ENCODE assay signal across 9 mouse cellular contexts in the genomic region with DNA sequence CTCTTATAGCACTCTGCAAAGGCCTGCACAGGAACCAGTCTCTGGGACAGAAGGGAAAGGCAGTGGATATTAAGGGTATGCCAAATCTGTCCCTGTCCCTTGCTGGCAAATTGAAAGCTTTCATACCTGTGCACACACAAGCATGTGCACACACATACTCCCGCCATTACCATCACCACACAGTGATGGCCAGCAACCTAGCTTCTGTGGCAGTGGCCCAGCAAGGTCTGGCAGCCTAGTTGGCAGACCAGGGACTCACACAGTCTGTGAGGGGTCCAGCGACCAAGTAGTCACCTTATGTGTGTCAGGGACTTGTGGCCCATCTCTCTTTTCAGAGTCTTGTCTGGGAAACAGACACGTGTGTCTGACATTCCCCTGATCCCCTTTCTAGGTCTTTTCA. TPM values are rescaled to one million over a fixed set of nuclear protein-coding genes. Genes with fewer than 3 reads are reported as not detected.
DNase-seq lines count a peak whose midpoint lies in the region; ATAC-seq lines count a peak whose summit lies in the region.
"Had no signal": no experiment of that assay in that cellular context is flagged by ENCODE, and none has a peak within 500 bp of the region (broad histone marks: within the 10 kb centered on the region; RNA-seq: fewer than 3 reads in every experiment).

No protein-coding gene starts in this region.

- peaks cover 80% of the 10 kb centered on the region for H3K4me1 ChIP-seq in lung, embryonic 15.5 days
- peaks cover 42% of the 10 kb centered on the region for H3K4me1 ChIP-seq in forebrain, embryonic 14.5 days (ENCODE audit: control insufficient read depth, insufficient read depth, low read length)
- peaks cover 54% of the 10 kb centered on the region for H3K4me1 ChIP-seq in limb, embryonic 11.5 days (ENCODE audit: control insufficient read depth, insufficient read depth, low read length)
- H3K4me1 ChIP-seq in neural tube, embryonic 12.5 days: peaks cover 67% of the 10 kb centered on the region

- H3K9me3 ChIP-seq in lung, embryonic 15.5 days: no peaks in the 10 kb centered on the region
- no peaks in the 10 kb centered on the region for H3K9me3 ChIP-seq in forebrain, embryonic 14.5 days (replicated peaks; ENCODE audit: control insufficient read depth, low read length)
- no peaks in the 10 kb centered on the region for H3K9me3 ChIP-seq in limb, embryonic 11.5 days (ENCODE audit: control insufficient read depth, low read length)
- no peaks in the 10 kb centered on the region for H3K9me3 ChIP-seq in neural tube, embryonic 12.5 days

- no peak for ATAC-seq in lung, embryonic 15.5 days (ENCODE audit: borderline replicate concordance, extremely low read depth, low FRiP score, low TSS enrichment)
- no peak for ATAC-seq in forebrain, embryonic 14.5 days
- no peak for ATAC-seq in limb, embryonic 11.5 days (ENCODE audit: insufficient number of reproducible peaks, low FRiP score, low TSS enrichment, low read depth)
- no peak for ATAC-seq in neural tube, embryonic 12.5 days (ENCODE audit: low FRiP score, low read depth)

- H3K4me2 ChIP-seq in lung, embryonic 15.5 days: peak overlapping the region; percentile 88; the same call in 1 of the 2 replicates
- peak overlapping the region; percentile 69 for H3K4me2 ChIP-seq in forebrain, embryonic 14.5 days (ENCODE audit: low read length)
- H3K4me2 ChIP-seq in limb, embryonic 11.5 days (ENCODE audit: low read depth, severe bottlenecking): peak overlapping the region; percentile 44
- H3K4me2 ChIP-seq in neural tube, embryonic 12.5 days (replicated peaks): peak overlapping the region; percentile 71

- no peaks in the 10 kb centered on the region for H3K27me3 ChIP-seq in lung, embryonic 15.5 days
- no peaks in the 10 kb centered on the region for H3K27me3 ChIP-seq in forebrain, embryonic 14.5 days (replicated peaks; ENCODE audit: control insufficient read depth, insufficient read depth, low read length)
- H3K27me3 ChIP-seq in limb, embryonic 11.5 days (ENCODE audit: control insufficient read depth, insufficient read depth, low read length): no peaks in the 10 kb centered on the region
- no peaks in the 10 kb centered on the region for H3K27me3 ChIP-seq in neural tube, embryonic 12.5 days (replicated peaks)

- DNase-seq in lung, postnatal 14 days: no peak
- no peak for DNase-seq in forebrain, embryonic 14.5 days (ENCODE audit: low spot score)
- no peak for DNase-seq in limb, embryonic 11.5 days (ENCODE audit: low spot score)
- DNase-seq in urinary bladder, adult 18-20 months (ENCODE audit: low spot score in 2 of 2): no peak
- DNase-seq in left cerebral cortex, adult 11 months (ENCODE audit: low spot score): no peak
- DNase-seq in yolk sac, embryonic 10.5 days (ENCODE audit: low spot score): no peak
- DNase-seq: embryo, embryonic 11 days had no signal

- WGBS in lung, embryonic 15.5 days: 57% methylated on average over 3 of the region's 3 CpGs
- WGBS in forebrain, embryonic 14.5 days: 61% methylated on average over 3 of the region's 3 CpGs
- WGBS in limb, embryonic 11.5 days: 57% methylated on average over 3 of the region's 3 CpGs
- 66% methylated on average over 3 of the region's 3 CpGs for WGBS in neural tube, embryonic 12.5 days

- 0 out of 2 replicates have a peak overlapping the region, but pooled peaks have one; percentile 50 for H3K4me3 ChIP-seq in lung, embryonic 15.5 days
- H3K4me3 ChIP-seq in forebrain, embryonic 14.5 days (ENCODE audit: low read depth, low read length): no peak overlapping the region
- H3K4me3 ChIP-seq in limb, embryonic 11.5 days (ENCODE audit: low read depth, low read length): no peak overlapping the region
- H3K4me3 ChIP-seq in neural tube, embryonic 12.5 days: no peak overlapping the region

- H3K9ac ChIP-seq in lung, embryonic 15.5 days: peak overlapping the region; percentile 34; the same call in 1 of the 2 replicates
- H3K9ac ChIP-seq in forebrain, embryonic 14.5 days (ENCODE audit: low read length): peak overlapping the region; percentile 67
- peak overlapping the region; percentile 30; the same call in 1 of the 2 replicates for H3K9ac ChIP-seq in limb, embryonic 11.5 days (ENCODE audit: low read length)
- no peak overlapping the region for H3K9ac ChIP-seq in neural tube, embryonic 12.5 days

- peaks cover 10% of the 10 kb centered on the region for H3K36me3 ChIP-seq in lung, embryonic 15.5 days
- H3K36me3 ChIP-seq in forebrain, embryonic 14.5 days (ENCODE audit: control insufficient read depth, insufficient read depth, low read length): peaks cover 14% of the 10 kb centered on the region
- peaks cover 7% of the 10 kb centered on the region; the same call in 1 of the 2 replicates for H3K36me3 ChIP-seq in limb, embryonic 11.5 days (ENCODE audit: control insufficient read depth, insufficient read depth, low read length)
- H3K36me3 ChIP-seq in neural tube, embryonic 12.5 days: peaks cover 10% of the 10 kb centered on the region

- H3K27ac ChIP-seq in lung, embryonic 15.5 days: peak overlapping the region; percentile 74
- peak overlapping the region; percentile 90 for H3K27ac ChIP-seq in forebrain, embryonic 14.5 days (ENCODE audit: low read depth, low read length)
- H3K27ac ChIP-seq in limb, embryonic 11.5 days (replicated peaks; ENCODE audit: low read depth, low read length): peak overlapping the region; percentile 80
- peak overlapping the region; percentile 21; the same call in 1 of the 2 replicates for H3K27ac ChIP-seq in neural tube, embryonic 12.5 days

RNA-seq across cellular contexts. Expression of a gene that starts 11.2 kb away (rescaled TPM):
- polyA plus RNA-seq in lung, embryonic 15.5 days (2015; fragmentation: Nextera tagmentation; extraction: Ambion mirVana): 74.3 and 76.8 TPM in 2 replicates
- polyA plus RNA-seq in forebrain, embryonic 14.5 days (2014; fragmentation: Nextera tagmentation; extraction: Ambion mirVana): 42.6 and 44.3 TPM in 2 replicates
- 53.2 and 55.3 TPM in 2 replicates for polyA plus RNA-seq in limb, embryonic 11.5 days (2014; fragmentation: Nextera tagmentation; extraction: Ambion mirVana)
- 50.0 and 50.9 TPM in 2 replicates for polyA plus RNA-seq in neural tube, embryonic 12.5 days (2016; fragmentation: Nextera tagmentation; extraction: Ambion mirVana)

Comparison
In these comparisons a context has a peak if more than half of its experiments do, and no peak if none do; other contexts are left out.
1. H3K27ac ChIP-seq: peak in every context shown above with its lines; median percentile 90 in forebrain, embryonic 14.5 days; 80 in limb, embryonic 11.5 days; 74 in lung, embryonic 15.5 days; 21 in neural tube, embryonic 12.5 days.